Mouse (Mus musculus) lung, postnatal 0 days (tissue): Measurements from ENCODE around the gene Plin5. TPM values are rescaled to one million over a fixed set of nuclear protein-coding genes. Genes with fewer than 3 reads are reported as not detected.

ENCODE experiments used
- ATAC-seq: fragments of 200-750 bp; cut with Nextera tagmentation; 2 replicates; pipeline ENCODE4 v1.8.0; 2017; ENCODE audit warnings: moderate library complexity
- DNase-seq: peaks from one replicate; pipeline ENCODE4 v3.0.0-alpha.2; 2016; ENCODE audit warnings: low spot score
- H3K27ac ChIP-seq: fragments of 300-500 bp; sonication (generic); 2 replicates; pipeline ENCODE4 v1.5.1; 2014; ENCODE audit warnings: antibody characterized with exemption, mild to moderate bottlenecking, low read length, mixed read lengths
- H3K27me3 ChIP-seq: fragments of 300-500 bp; sonication (generic); replicated peaks from 2 replicates; pipeline ENCODE4 v1.6.1; 2014; ENCODE audit warnings: low read length, mixed read lengths; ENCODE audit not compliant: insufficient read depth
- H3K36me3 ChIP-seq: fragments of 300-500 bp; sonication (generic); 2 replicates; pipeline ENCODE4 v1.6.1; 2014; ENCODE audit warnings: low read length, mixed read lengths; ENCODE audit not compliant: insufficient read depth
- H3K4me1 ChIP-seq: fragments of 300-500 bp; sonication (generic); 2 replicates; pipeline ENCODE4 v1.6.1; 2014; ENCODE audit warnings: antibody characterized with exemption, low read depth, low read length, mixed read lengths; ENCODE audit not compliant: insufficient read depth
- H3K4me2 ChIP-seq: fragments of 300-500 bp; sonication (generic); replicated peaks from 2 replicates; pipeline ENCODE4 v1.6.1; 2014; ENCODE audit warnings: low read depth, mild to moderate bottlenecking, low read length, moderate library complexity, mixed read lengths
- H3K4me3 ChIP-seq: fragments of 300-500 bp; sonication (generic); 2 replicates; pipeline ENCODE4 v1.5.1; 2014; ENCODE audit warnings: low read depth, low read length
- H3K9ac ChIP-seq: fragments of 300-500 bp; sonication (generic); replicated peaks from 2 replicates; pipeline ENCODE4 v1.6.1; 2014; ENCODE audit warnings: low read depth, mild to moderate bottlenecking
- H3K9me3 ChIP-seq: fragments of 300-500 bp; sonication (generic); 2 replicates; pipeline ENCODE4 v1.6.1; 2016; ENCODE audit warnings: low read length, mixed read lengths
- CTCF ChIP-seq: IDR thresholded peaks from 2 replicates; pipeline ENCODE4 v1.5.1; 2016; ENCODE audit warnings: antibody characterized with exemption, mild to moderate bottlenecking
- EP300 ChIP-seq: IDR thresholded peaks from 2 replicates; pipeline ENCODE4 v1.6.1; 2016; ENCODE audit warnings: antibody characterized with exemption, mild to moderate bottlenecking, control low read depth
- WGBS: fragments of 180-500 bp; shearing (Covaris S2); extraction: QIAGEN DNeasy Blood & Tissue Kit; methylation state at CpG from one replicate; pipeline ENCODE4 v1.1.7; 2014; 5-methylcytosine and 5-hydroxymethylcytosine counted together
- polyA plus RNA-seq: library from polyadenylated mRNA; unstranded; fragments of >200 nt; fragmentation: Nextera tagmentation; extraction: Ambion mirVana; gene quantifications from 2 replicates; pipeline ENCODE4 v1.2.1, GENCODE M21; 2015

The Plin5 gene
- polyA plus RNA-seq, 1 experiment from 2014 or later, result 3.2 TPM

DNA sequence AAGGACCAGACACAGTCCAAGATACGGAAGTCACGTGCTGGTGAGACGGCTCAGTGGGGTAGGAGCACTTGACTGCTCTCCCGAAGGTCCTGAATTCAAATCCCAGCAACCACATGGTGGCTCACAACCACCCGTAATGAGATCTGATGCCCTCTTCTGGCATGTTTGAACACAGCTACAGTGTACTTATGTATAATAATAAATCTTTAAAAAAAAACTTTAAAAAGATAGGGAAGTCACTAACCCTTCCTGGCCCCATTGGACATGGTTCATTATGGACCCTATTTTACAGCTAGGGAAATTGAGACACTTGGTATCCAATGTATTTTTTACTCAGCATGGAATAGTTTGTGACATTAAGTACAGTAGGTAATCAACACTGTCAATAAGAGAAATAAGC lies 39.9 kb downstream of the Plin5 start:
- H3K36me3 ChIP-seq, result no peaks in the 10 kb centered on the region; the same call in 1 of the 2 replicates
- H3K4me3 ChIP-seq, result no peak overlapping the region
- WGBS, result 87% methylated on average over 5 of the region's 5 CpGs
- H3K4me2 ChIP-seq, result no peak overlapping the region
- no peak overlapping the region for H3K9ac ChIP-seq
- TF ChIP-seq CTCF (0 out of 2 replicates have a peak, but pooled peaks have one; percentile 1), EP300 (no peak)
- no peaks in the 10 kb centered on the region for H3K27me3 ChIP-seq
- peaks cover 27% of the 10 kb centered on the region; the same call in 1 of the 2 replicates for H3K4me1 ChIP-seq
- DNase-seq (no peak), ATAC-seq (no peak)
- no peaks in the 10 kb centered on the region for H3K9me3 ChIP-seq
- H3K27ac ChIP-seq, result no peak overlapping the region

DNA sequence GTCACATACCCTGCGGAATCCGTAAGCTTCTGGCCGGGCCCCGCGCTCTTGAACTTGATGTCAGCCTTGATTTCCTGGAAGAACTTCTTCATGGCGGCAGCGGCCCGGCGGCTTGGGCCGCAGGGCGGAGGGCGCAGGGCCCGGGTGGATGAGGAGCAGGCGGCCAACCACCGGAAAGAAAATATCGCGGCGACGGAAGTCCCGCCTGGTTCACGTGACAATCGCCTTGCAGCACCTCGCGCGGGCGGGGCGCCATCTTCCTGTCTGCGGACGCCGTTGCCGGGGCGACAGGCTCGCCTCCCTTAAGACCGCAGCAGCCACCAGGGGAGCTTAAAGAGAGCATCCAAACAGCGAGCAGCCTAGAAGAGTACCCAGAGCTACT lies 42.6 kb downstream of the Plin5 start, which contains the start of gene Ubxn6:
TSS of gene Ubxn6 (minus strand) at position 202 of the 382 bp plus-strand sequence.
- no peaks in the 10 kb centered on the region for H3K27me3 ChIP-seq
- ATAC-seq (peak; percentile 52), DNase-seq (peak; percentile 99)
- no peaks in the 10 kb centered on the region for H3K9me3 ChIP-seq
- TF ChIP-seq CTCF (peak; percentile 69), EP300 (peak; percentile 65)
- peak within 1 kb of the TSS; percentile 68 for H3K4me2 ChIP-seq
- peak within 1 kb of the TSS; percentile 98; the same call in 1 of the 2 replicates for H3K27ac ChIP-seq
- peaks cover 16% of the 10 kb centered on the region for H3K36me3 ChIP-seq
- peak within 1 kb of the TSS; percentile 69 for H3K9ac ChIP-seq
- H3K4me3 ChIP-seq, result peak within 1 kb of the TSS; percentile 80
- peaks cover 12% of the 10 kb centered on the region; the same call in 1 of the 2 replicates for H3K4me1 ChIP-seq
- WGBS, result 0% methylated on average over 35 of the region's 35 CpGs

DNA sequence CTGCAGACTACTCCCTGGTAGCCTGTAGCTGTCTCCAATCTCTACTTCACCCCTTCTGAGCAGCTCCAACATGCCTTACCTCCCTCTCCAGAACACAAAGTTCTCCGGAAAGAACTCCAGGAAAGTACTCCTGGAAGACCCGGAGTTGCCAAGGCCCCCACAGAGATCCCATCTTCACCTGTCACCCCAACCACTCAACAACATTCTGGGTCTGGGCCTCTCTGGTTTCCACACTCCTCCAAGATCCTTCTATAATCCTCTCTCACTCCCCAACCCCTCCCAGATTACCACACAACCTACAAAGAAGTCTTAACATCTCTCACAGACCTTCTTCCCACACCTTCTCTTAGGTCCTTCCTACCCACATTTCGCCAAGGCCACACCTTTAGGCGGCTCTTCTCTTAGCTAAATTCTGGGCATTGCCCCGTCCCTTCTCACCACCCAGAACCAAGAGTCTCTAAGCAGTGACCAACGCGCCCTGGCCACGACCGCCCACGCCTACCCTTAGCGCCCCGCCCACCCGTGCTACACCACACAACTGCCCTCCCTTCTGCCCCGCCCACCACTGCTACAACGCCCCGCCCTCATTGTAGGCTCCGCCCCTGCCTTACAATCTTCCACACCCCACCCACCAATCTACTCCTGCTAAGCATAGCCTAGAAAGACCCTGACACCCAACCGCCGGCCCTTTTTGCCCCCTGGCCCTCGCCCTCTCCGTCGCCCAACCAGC lies 43.1 kb downstream of the Plin5 start:
- Histone ChIP-seq H3K9me3 (no peaks in the 10 kb centered on the region), H3K27ac (peak overlapping the region; percentile 98; the same call in 1 of the 2 replicates), H3K9ac (peak overlapping the region; percentile 69), H3K4me2 (peak overlapping the region; percentile 68), H3K4me1 (peaks cover 12% of the 10 kb centered on the region; the same call in 1 of the 2 replicates), H3K36me3 (peaks cover 21% of the 10 kb centered on the region), H3K4me3 (peak overlapping the region; percentile 80), H3K27me3 (no peaks in the 10 kb centered on the region)
- TF ChIP-seq CTCF (no peak), EP300 (no peak)
- 7% methylated on average over 22 of the region's 22 CpGs for WGBS
- ATAC-seq, result peak; percentile 50
- peak; percentile 96 for DNase-seq

GRCm38 (mm10) chr17:56072243-56072642 lies 45.2 kb downstream of the Plin5 start:
- DNase-seq (no peak), ATAC-seq (no peak)
- 88% methylated on average over 5 of the region's 5 CpGs for whole genome bisulfite sequencing
- H3K36me3 ChIP-seq, result peaks cover 38% of the 10 kb centered on the region
- H3K27me3 ChIP-seq, result no peaks in the 10 kb centered on the region
- no peak overlapping the region for H3K27ac ChIP-seq
- H3K4me1 ChIP-seq, result peaks cover 12% of the 10 kb centered on the region; the same call in 1 of the 2 replicates
- H3K4me2 ChIP-seq, result no peak overlapping the region
- no peak overlapping the region for H3K9ac ChIP-seq
- H3K4me3 ChIP-seq, result no peak overlapping the region
- no peaks in the 10 kb centered on the region for H3K9me3 ChIP-seq
- TF ChIP-seq CTCF (no peak), EP300 (no peak)

GRCm38 (mm10) chr17:56071126-56071525 lies 46.3 kb downstream of the Plin5 start:
- no peaks in the 10 kb centered on the region for H3K27me3 ChIP-seq
- TF ChIP-seq EP300, result no peak
- no peak for TF ChIP-seq CTCF
- peaks cover 12% of the 10 kb centered on the region; the same call in 1 of the 2 replicates for H3K4me1 ChIP-seq
- no peak overlapping the region for H3K27ac ChIP-seq
- ATAC-seq (no peak), DNase-seq (no peak)
- H3K9ac ChIP-seq, result no peak overlapping the region
- H3K4me2 ChIP-seq, result no peak overlapping the region
- H3K36me3 ChIP-seq, result peaks cover 38% of the 10 kb centered on the region
- H3K9me3 ChIP-seq, result no peaks in the 10 kb centered on the region
- H3K4me3 ChIP-seq, result no peak overlapping the region

DNA sequence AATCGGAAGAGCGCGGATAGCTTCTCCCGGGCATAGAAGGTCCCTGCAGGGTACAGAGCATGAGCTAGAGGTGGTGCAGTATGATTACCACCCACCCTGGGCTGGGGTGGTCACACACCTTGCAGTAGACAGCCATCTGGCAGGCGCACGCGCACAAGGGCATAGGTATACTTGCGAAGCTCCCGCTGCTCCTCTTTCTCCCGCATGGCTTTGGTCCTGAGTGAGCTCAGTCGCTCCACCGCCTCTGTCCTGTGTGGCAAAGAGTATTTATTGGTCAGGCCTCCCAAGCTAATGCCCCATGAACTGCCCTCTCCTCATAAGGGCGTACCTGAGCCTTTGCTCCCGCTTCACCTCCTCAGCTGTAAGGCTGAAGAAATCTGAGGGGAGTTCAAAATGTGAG lies 48.3 kb downstream of the Plin5 start:
- Histone ChIP-seq H3K4me3 (no peak overlapping the region), H3K4me2 (no peak overlapping the region), H3K27ac (no peak overlapping the region), H3K36me3 (peaks cover 38% of the 10 kb centered on the region), H3K4me1 (peaks cover 2% of the 10 kb centered on the region; the same call in 1 of the 2 replicates), H3K9ac (no peak overlapping the region), H3K9me3 (no peaks in the 10 kb centered on the region), H3K27me3 (no peaks in the 10 kb centered on the region)
- TF ChIP-seq EP300, result no peak
- TF ChIP-seq CTCF, result no peak
- no peak for DNase-seq
- ATAC-seq, result no peak
- WGBS, result 94% methylated on average over 14 of the region's 14 CpGs
